Mouse (Mus musculus) embryonic fibroblast, embryonic 13.5 days (primary cell): ENCODE measurements around the gene 9430097D07Rik. TPM values are rescaled to one million over a fixed set of nuclear protein-coding genes. Genes with fewer than 3 reads are reported as not detected.

Source experiments
- H3K27ac ChIP-seq: 2 replicates; pipeline ENCODE4 v1.5.1; 2012; ENCODE audit warnings: low read length, control low read depth, inconsistent platforms; ENCODE audit not compliant: insufficient read depth
- H3K4me1 ChIP-seq: 2 replicates; pipeline ENCODE4 v1.6.1; 2011; ENCODE audit warnings: low read length; ENCODE audit not compliant: control insufficient read depth, insufficient read depth
- H3K4me3 ChIP-seq: 2 replicates; pipeline ENCODE4 v1.5.1; 2011; ENCODE audit warnings: mild to moderate bottlenecking, control low read depth, low read length; ENCODE audit not compliant: insufficient read depth
- CTCF ChIP-seq: IDR thresholded peaks from 2 replicates; pipeline ENCODE4 v1.5.1; 2011; ENCODE audit warnings: mild to moderate bottlenecking, control low read depth, low read length, moderate library complexity, borderline replicate concordance; ENCODE audit not compliant: insufficient read depth
- POLR2A ChIP-seq: IDR thresholded peaks from 2 replicates; pipeline ENCODE4 v1.6.1; 2011; ENCODE audit warnings: low read depth, mild to moderate bottlenecking, control low read depth, low read length, moderate library complexity
- polyA plus RNA-seq: library from polyadenylated mRNA; stranded (reverse); fragments of >200 nt; gene quantifications from 2 replicates; pipeline ENCODE4 v1.2.4, GENCODE M21; 2011; ENCODE audit warnings: low read depth; ENCODE audit not compliant: missing spikeins, insufficient read length

Gene 9430097D07Rik
- polyA plus RNA-seq, 1 experiment, result not detected

DNA sequence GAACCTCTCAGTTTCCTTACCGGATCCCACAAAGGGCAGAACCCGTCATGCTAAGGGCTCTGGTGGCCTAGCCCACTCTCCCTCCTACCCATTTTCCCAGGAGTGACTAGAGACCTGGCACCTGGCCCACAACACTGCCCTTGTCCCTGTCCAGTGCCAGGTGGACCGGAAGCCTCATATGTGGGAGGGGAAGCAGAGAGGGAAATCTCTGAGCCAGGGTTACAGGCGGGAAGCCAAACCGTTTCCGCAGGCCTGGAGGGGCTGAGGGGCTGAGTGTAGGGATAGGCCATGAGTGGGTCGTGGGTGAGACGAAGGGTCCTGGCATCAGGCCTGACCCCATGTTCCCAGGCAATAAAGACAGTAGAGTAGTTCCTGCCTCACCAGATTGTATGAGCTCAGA lies 23.0 kb upstream of the 9430097D07Rik start:
- TF ChIP-seq CTCF (no peak), POLR2A (no peak)
- H3K27ac ChIP-seq, result no peak overlapping the region
- H3K4me1 ChIP-seq, result no peaks in the 10 kb centered on the region; the same call in 1 of the 2 replicates
- no peak overlapping the region for H3K4me3 ChIP-seq

- no peaks in the 10 kb centered on the region; the same call in 1 of the 2 replicates for H3K4me1 ChIP-seq
- H3K27ac ChIP-seq, result no peak overlapping the region
- no peak overlapping the region for H3K4me3 ChIP-seq
- no peak for TF ChIP-seq POLR2A
- TF ChIP-seq CTCF, result no peak
These were observed 22.2 kb upstream of the 9430097D07Rik start for GRCm38 (mm10) chr2:32597699-32598098.

- Histone ChIP-seq H3K4me1 (no peaks in the 10 kb centered on the region; the same call in 1 of the 2 replicates), H3K4me3 (no peak overlapping the region), H3K27ac (no peak overlapping the region)
- TF ChIP-seq CTCF, result no peak
- TF ChIP-seq POLR2A, result no peak
These were observed 21.8 kb upstream of the 9430097D07Rik start for GRCm38 (mm10) chr2:32597248-32597647.

GRCm38 (mm10) chr2:32596725-32597124 lies 21.2 kb upstream of the 9430097D07Rik start:
- Histone ChIP-seq H3K27ac (no peak overlapping the region), H3K4me1 (no peaks in the 10 kb centered on the region), H3K4me3 (no peak overlapping the region)
- TF ChIP-seq POLR2A (no peak), CTCF (no peak)

DNA sequence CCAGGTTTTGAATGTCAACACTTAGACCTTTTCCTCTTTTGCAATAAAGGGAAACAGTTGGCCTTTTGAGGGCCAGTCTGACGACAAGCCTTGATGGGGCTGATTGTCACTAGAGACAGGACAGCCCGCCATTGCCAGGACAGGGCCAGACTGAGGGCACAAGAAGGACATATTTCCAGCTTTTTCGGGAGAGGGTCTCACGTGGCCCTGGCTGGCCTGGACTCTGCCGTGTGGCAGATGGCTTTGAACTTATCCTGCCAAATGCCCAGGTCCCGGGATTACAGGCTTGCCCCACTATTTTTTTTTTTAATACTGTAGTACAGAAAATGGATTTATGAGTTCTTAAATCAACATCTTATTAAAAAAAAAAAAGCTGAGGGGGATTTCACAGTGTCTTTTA lies 15.8 kb upstream of the 9430097D07Rik start:
- H3K27ac ChIP-seq, result no peak overlapping the region
- H3K4me1 ChIP-seq, result peaks cover 7% of the 10 kb centered on the region
- TF ChIP-seq CTCF, result no peak
- TF ChIP-seq POLR2A, result no peak
- no peak overlapping the region for H3K4me3 ChIP-seq

GRCm38 (mm10) chr2:32590224-32590623 lies 14.7 kb upstream of the 9430097D07Rik start:
- peaks cover 7% of the 10 kb centered on the region for H3K4me1 ChIP-seq
- H3K27ac ChIP-seq, result no peak overlapping the region
- H3K4me3 ChIP-seq, result no peak overlapping the region
- TF ChIP-seq CTCF (no peak), POLR2A (no peak)

GRCm38 (mm10) chr2:32589213-32589795 lies 13.8 kb upstream of the 9430097D07Rik start:
- peaks cover 7% of the 10 kb centered on the region for H3K4me1 ChIP-seq
- no peak overlapping the region for H3K27ac ChIP-seq
- H3K4me3 ChIP-seq, result no peak overlapping the region
- no peak for TF ChIP-seq CTCF
- no peak for TF ChIP-seq POLR2A

GRCm38 (mm10) chr2:32587731-32588321 lies 12.3 kb upstream of the 9430097D07Rik start:
- TF ChIP-seq POLR2A, result no peak
- no peak for TF ChIP-seq CTCF
- H3K4me1 ChIP-seq, result peaks cover 7% of the 10 kb centered on the region
- no peak overlapping the region for H3K27ac ChIP-seq
- H3K4me3 ChIP-seq, result peak overlapping the region; percentile 87

- H3K4me1 ChIP-seq, result peaks cover 7% of the 10 kb centered on the region
- peak within 1 kb of the TSS; percentile 87 for H3K4me3 ChIP-seq
- TF ChIP-seq POLR2A (peak; percentile 76), CTCF (no peak)
- peak within 1 kb of the TSS; percentile 36 for H3K27ac ChIP-seq
These were observed 11.4 kb upstream of the 9430097D07Rik start, which contains the start of gene St6galnac4 for GRCm38 (mm10) chr2:32586871-32587351. TSS of gene St6galnac4 (plus strand) at chr2:32587095.

GRCm38 (mm10) chr2:32585149-32585714 lies 9.7 kb upstream of the 9430097D07Rik start:
- Histone ChIP-seq H3K27ac (no peak overlapping the region), H3K4me1 (peaks cover 7% of the 10 kb centered on the region), H3K4me3 (no peak overlapping the region)
- TF ChIP-seq CTCF (no peak), POLR2A (no peak)
